Mouse (Mus musculus) testis, adult 2 months (tissue): ENCODE measurements around the gene Kcnh6.
"Not testable (repeated sequence)": the region's sequence is repeated elsewhere in the genome, so short reads cannot be mapped to it uniquely, and the experiment has no call there.

ENCODE experiments used
- CTCF ChIP-seq: fragments of 200-500 bp; IDR thresholded peaks from 2 replicates; pipeline ENCODE4 v1.5.1; 2012; ENCODE audit warnings: low read depth, mild to moderate bottlenecking, inconsistent platforms, low read length, moderate library complexity; ENCODE audit not compliant: control insufficient read depth, insufficient read depth, insufficient replicate concordance
- POLR2A ChIP-seq: fragments of 200-500 bp; IDR thresholded peaks from 2 replicates; pipeline ENCODE4 v1.6.1; 2012; ENCODE audit warnings: low read depth, mild to moderate bottlenecking, inconsistent platforms, low read length, moderate library complexity; ENCODE audit not compliant: control insufficient read depth

- TF ChIP-seq CTCF, POLR2A: not testable (repeated sequence)
Measured at GRCm38 (mm10) chr11:106032074-106032473, 24.1 kb downstream of the Kcnh6 start.
